In genomic region chr15:38363522-38363921, GRCm38 (mm10) we compare ENCODE assay signal across 26 mouse cellular contexts.
DNase-seq lines count a peak whose midpoint lies in the region; ATAC-seq lines count a peak whose summit lies in the region.
"Had no signal": no experiment of that assay in that cellular context is flagged by ENCODE, and none has a peak within 500 bp of the region (broad histone marks: within the 10 kb centered on the region; RNA-seq: fewer than 3 reads in every experiment).

No protein-coding gene starts in this region.

- ATAC-seq in heart, embryonic 13.5 days (ENCODE audit: extremely low read depth, insufficient number of reproducible peaks, low FRiP score, low TSS enrichment) = no peak
- ATAC-seq in embryonic facial prominence, embryonic 15.5 days (ENCODE audit: insufficient number of reproducible peaks, low FRiP score, low TSS enrichment, low read depth) = peak; percentile 47; the same call in 1 of the 2 replicates
- ATAC-seq in limb, embryonic 15.5 days (ENCODE audit: insufficient number of reproducible peaks, low FRiP score, low TSS enrichment, low read depth) = no peak
- no peak for ATAC-seq in neural tube, embryonic 15.5 days (ENCODE audit: low FRiP score)
- ATAC-seq: forebrain, embryonic 13.5 days; forebrain, embryonic 16.5 days; intestine, embryonic 15.5 days; Patski had no signal

- H3K36me3 ChIP-seq in heart, embryonic 10.5 days = no peaks in the 10 kb centered on the region
- no peaks in the 10 kb centered on the region for H3K36me3 ChIP-seq in heart, embryonic 13.5 days
- H3K36me3 ChIP-seq in embryonic facial prominence, embryonic 15.5 days = no peaks in the 10 kb centered on the region
- H3K36me3 ChIP-seq in limb, embryonic 15.5 days = no peaks in the 10 kb centered on the region
- H3K36me3 ChIP-seq in neural tube, embryonic 15.5 days = no peaks in the 10 kb centered on the region
- H3K36me3 ChIP-seq: embryonic facial prominence, embryonic 12.5 days; forebrain, embryonic 10.5 days; G1E; hindbrain, embryonic 12.5 days; hindbrain, embryonic 15.5 days; intestine, embryonic 15.5 days had no signal

- H3K27me3 ChIP-seq in heart, embryonic 10.5 days (ENCODE audit: insufficient read depth, poor library complexity, severe bottlenecking) = no peaks in the 10 kb centered on the region
- no peaks in the 10 kb centered on the region for H3K27me3 ChIP-seq in heart, embryonic 13.5 days (replicated peaks)
- no peaks in the 10 kb centered on the region for H3K27me3 ChIP-seq in embryonic facial prominence, embryonic 15.5 days
- no peaks in the 10 kb centered on the region for H3K27me3 ChIP-seq in limb, embryonic 15.5 days
- H3K27me3 ChIP-seq in neural tube, embryonic 15.5 days (replicated peaks) = no peaks in the 10 kb centered on the region
- H3K27me3 ChIP-seq: embryonic facial prominence, embryonic 12.5 days; forebrain, embryonic 13.5 days; hindbrain, embryonic 12.5 days; hindbrain, embryonic 15.5 days; intestine, embryonic 15.5 days; Patski had no signal

- no peak overlapping the region for H3K4me3 ChIP-seq in heart, embryonic 10.5 days
- no peak overlapping the region for H3K4me3 ChIP-seq in heart, embryonic 13.5 days
- H3K4me3 ChIP-seq in embryonic facial prominence, embryonic 15.5 days (replicated peaks) = no peak overlapping the region
- H3K4me3 ChIP-seq in limb, embryonic 15.5 days = no peak overlapping the region
- H3K4me3 ChIP-seq in neural tube, embryonic 15.5 days (replicated peaks) = no peak overlapping the region
- H3K4me3 ChIP-seq: embryonic facial prominence, embryonic 12.5 days; forebrain, embryonic 10.5 days; forebrain, embryonic 13.5 days; hindbrain, embryonic 12.5 days; hindbrain, embryonic 15.5 days; intestine, embryonic 15.5 days had no signal

- H3K4me1 ChIP-seq in heart, embryonic 10.5 days = peaks cover 7% of the 10 kb centered on the region; the same call in 1 of the 2 replicates
- H3K4me1 ChIP-seq in heart, embryonic 13.5 days = peaks cover 11% of the 10 kb centered on the region
- H3K4me1 ChIP-seq in embryonic facial prominence, embryonic 15.5 days = no peaks in the 10 kb centered on the region
- H3K4me1 ChIP-seq in limb, embryonic 15.5 days = no peaks in the 10 kb centered on the region
- H3K4me1 ChIP-seq in neural tube, embryonic 15.5 days = no peaks in the 10 kb centered on the region
- H3K4me1 ChIP-seq: embryonic facial prominence, embryonic 12.5 days; forebrain, embryonic 10.5 days; forebrain, embryonic 13.5 days; hindbrain, embryonic 12.5 days; hindbrain, embryonic 15.5 days; intestine, embryonic 15.5 days had no signal

- H3K27ac ChIP-seq in heart, embryonic 10.5 days = peak overlapping the region; percentile 1; the same call in 1 of the 2 replicates
- peak overlapping the region; percentile 24; the same call in 1 of the 2 replicates for H3K27ac ChIP-seq in heart, embryonic 13.5 days (replicated peaks)
- no peak overlapping the region; the same call in 1 of the 2 replicates for H3K27ac ChIP-seq in embryonic facial prominence, embryonic 15.5 days (replicated peaks)
- peak overlapping the region; percentile 27; the same call in 1 of the 2 replicates for H3K27ac ChIP-seq in limb, embryonic 15.5 days
- no peak overlapping the region for H3K27ac ChIP-seq in neural tube, embryonic 15.5 days (replicated peaks)
- H3K27ac ChIP-seq: embryonic facial prominence, embryonic 12.5 days; forebrain, embryonic 10.5 days; forebrain, embryonic 13.5 days; hindbrain, embryonic 12.5 days; hindbrain, embryonic 15.5 days; intestine, embryonic 15.5 days had no signal

- H3K9me3 ChIP-seq in heart, embryonic 10.5 days = no peaks in the 10 kb centered on the region
- peaks cover 9% of the 10 kb centered on the region; the same call in 1 of the 2 replicates for H3K9me3 ChIP-seq in heart, embryonic 13.5 days
- no peaks in the 10 kb centered on the region for H3K9me3 ChIP-seq in embryonic facial prominence, embryonic 15.5 days (replicated peaks)
- no peaks in the 10 kb centered on the region for H3K9me3 ChIP-seq in limb, embryonic 15.5 days
- H3K9me3 ChIP-seq in neural tube, embryonic 15.5 days (replicated peaks) = 0 out of 2 replicates have a peak, but pooled peaks cover 4% of the 10 kb centered on the region
- H3K9me3 ChIP-seq: embryonic facial prominence, embryonic 12.5 days; forebrain, embryonic 10.5 days; forebrain, embryonic 13.5 days; G1E; hindbrain, embryonic 12.5 days; intestine, embryonic 15.5 days had no signal

- no peak overlapping the region for H3K4me2 ChIP-seq in heart, embryonic 13.5 days
- H3K4me2 ChIP-seq in embryonic facial prominence, embryonic 15.5 days (replicated peaks) = no peak overlapping the region
- H3K4me2 ChIP-seq in limb, embryonic 15.5 days = no peak overlapping the region
- no peak overlapping the region for H3K4me2 ChIP-seq in neural tube, embryonic 15.5 days
- H3K4me2 ChIP-seq: embryonic facial prominence, embryonic 12.5 days; forebrain, embryonic 13.5 days; hindbrain, embryonic 12.5 days; hindbrain, embryonic 15.5 days; intestine, embryonic 15.5 days had no signal

- intact Hi-C loops in heart, postnatal 10 days (cut with DNase I) = no loop called here
- intact Hi-C loops in heart, postnatal 25 days (cut with DNase I) = no loop called here

- WGBS in heart, embryonic 10.5 days = 75% methylated on average over 5 of the region's 5 CpGs
- 70% methylated on average over 5 of the region's 5 CpGs for WGBS in heart, embryonic 13.5 days
- WGBS in embryonic facial prominence, embryonic 15.5 days = 60% methylated on average over 5 of the region's 5 CpGs
- WGBS in limb, embryonic 15.5 days = 52% methylated on average over 5 of the region's 5 CpGs
- 80% methylated on average over 5 of the region's 5 CpGs for WGBS in neural tube, embryonic 15.5 days

- DNase-seq in heart, embryonic 10.5 days (ENCODE audit: low spot score) = no peak
- no peak for DNase-seq in heart, postnatal 10 days
- no peak for DNase-seq in heart, postnatal 25 days (ENCODE audit: low spot score)
- DNase-seq: adrenal gland, postnatal 10 days; adrenal gland, postnatal 36 days; B cell, adult 2 months; cerebellum, adult 18-20 months; cerebellum, adult 9-10 months; cerebellum, postnatal 14 days; gastrocnemius, postnatal 10 days; gastrocnemius, postnatal 36 days; heart, postnatal 14 days; kidney, adult 11 months had no signal

- 0 out of 2 replicates have a peak overlapping the region, but pooled peaks have one; percentile 6 for H3K9ac ChIP-seq in heart, embryonic 13.5 days
- no peak overlapping the region for H3K9ac ChIP-seq in embryonic facial prominence, embryonic 15.5 days
- no peak overlapping the region for H3K9ac ChIP-seq in limb, embryonic 15.5 days
- H3K9ac ChIP-seq in neural tube, embryonic 15.5 days (replicated peaks) = no peak overlapping the region
- H3K9ac ChIP-seq: embryonic facial prominence, embryonic 12.5 days; forebrain, embryonic 13.5 days; hindbrain, embryonic 12.5 days; hindbrain, embryonic 15.5 days; intestine, embryonic 15.5 days had no signal

Comparison
In these comparisons a context has a peak if more than half of its experiments do, and no peak if none do; other contexts are left out.
1. H3K27ac ChIP-seq: peak in heart, embryonic 10.5 days (single experiment), heart, embryonic 13.5 days (single experiment) and limb, embryonic 15.5 days (single experiment); none in embryonic facial prominence, embryonic 15.5 days (single experiment) and neural tube, embryonic 15.5 days (single experiment).